Mouse (Mus musculus) ovary, adult 18-20 months (tissue): Measurements from ENCODE around the gene Vtn.
"Not testable (repeated sequence)": the region's sequence is repeated elsewhere in the genome, so short reads cannot be mapped to it uniquely, and the experiment has no call there.

Source experiments
- DNase-seq: peaks from one replicate; pipeline ENCODE4 v3.0.0; 2022; ENCODE audit warnings: low spot score, mixed read lengths

The Vtn gene

DNA sequence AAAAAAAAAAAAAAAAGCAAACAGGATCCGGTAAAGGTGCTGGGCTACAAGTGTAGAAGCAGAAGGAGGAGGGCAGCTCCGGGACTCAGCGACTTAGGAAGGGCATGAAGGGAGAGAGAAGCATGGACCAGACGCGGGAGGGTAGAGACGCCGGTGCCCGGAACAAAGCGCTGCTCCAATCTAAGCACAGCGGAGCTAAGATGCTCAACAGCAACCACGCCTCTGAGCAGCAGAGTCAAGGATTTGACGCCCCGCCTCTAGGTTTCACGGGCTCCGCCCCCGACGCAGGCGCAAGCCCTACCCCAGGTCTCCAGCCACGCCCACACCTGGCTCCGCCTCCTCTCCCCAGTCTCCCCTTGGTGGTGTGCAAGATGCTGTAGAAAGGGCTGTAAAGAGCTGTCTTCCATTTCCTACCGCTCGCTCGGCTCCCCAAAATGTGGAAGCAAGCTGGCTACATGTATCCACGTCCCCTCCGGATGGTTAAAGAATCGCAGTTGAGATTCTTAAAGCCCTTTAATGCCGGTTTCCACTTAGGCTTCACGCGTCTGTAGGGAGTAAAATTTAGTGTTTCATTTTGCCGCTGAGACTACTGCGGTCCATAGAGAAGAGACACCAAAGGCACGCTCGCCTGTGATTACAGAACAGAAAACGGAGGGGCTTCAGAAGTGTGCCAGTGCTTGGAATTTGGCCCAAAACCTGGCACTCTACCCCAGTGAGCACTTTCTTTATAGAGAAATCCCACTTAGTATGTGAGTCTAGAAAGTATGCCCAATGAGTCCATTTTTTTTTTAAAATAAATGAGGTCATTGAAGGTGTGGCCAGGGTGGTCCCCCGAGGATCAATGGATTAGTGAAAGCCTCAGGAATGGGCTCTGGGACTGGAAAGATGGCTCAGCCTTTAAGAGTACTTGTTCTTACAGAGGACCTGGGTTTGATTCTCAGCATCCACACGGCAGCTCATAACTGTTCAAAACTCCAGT lies 1.1 kb upstream of the Vtn start, which contains the start of gene Sarm1:
Gene Sarm1 (minus strand): TSS at position 211 of the 979 bp plus-strand sequence.
- DNase-seq: peak; percentile 83

GRCm38 (mm10) chr11:78499543-78499942 lies 652 bp downstream of the Vtn start:
- no peak for DNase-seq

- DNase-seq: no peak
These were observed 1.8 kb downstream of the Vtn start for GRCm38 (mm10) chr11:78500623-78501202.

DNA sequence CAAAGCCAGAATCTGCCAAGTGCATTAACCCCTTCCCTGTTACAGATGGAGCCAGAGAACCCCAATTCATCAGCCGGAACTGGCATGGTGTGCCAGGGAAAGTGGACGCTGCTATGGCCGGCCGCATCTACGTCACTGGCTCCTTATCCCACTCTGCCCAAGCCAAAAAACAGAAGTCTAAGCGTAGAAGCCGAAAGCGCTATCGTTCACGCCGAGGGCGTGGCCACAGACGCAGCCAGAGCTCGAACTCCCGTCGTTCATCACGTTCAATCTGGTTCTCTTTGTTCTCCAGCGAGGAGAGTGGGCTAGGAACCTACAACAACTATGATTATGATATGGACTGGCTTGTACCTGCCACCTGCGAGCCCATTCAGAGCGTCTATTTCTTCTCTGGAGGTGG lies 2.6 kb downstream of the Vtn start:
- no peak for DNase-seq

DNA sequence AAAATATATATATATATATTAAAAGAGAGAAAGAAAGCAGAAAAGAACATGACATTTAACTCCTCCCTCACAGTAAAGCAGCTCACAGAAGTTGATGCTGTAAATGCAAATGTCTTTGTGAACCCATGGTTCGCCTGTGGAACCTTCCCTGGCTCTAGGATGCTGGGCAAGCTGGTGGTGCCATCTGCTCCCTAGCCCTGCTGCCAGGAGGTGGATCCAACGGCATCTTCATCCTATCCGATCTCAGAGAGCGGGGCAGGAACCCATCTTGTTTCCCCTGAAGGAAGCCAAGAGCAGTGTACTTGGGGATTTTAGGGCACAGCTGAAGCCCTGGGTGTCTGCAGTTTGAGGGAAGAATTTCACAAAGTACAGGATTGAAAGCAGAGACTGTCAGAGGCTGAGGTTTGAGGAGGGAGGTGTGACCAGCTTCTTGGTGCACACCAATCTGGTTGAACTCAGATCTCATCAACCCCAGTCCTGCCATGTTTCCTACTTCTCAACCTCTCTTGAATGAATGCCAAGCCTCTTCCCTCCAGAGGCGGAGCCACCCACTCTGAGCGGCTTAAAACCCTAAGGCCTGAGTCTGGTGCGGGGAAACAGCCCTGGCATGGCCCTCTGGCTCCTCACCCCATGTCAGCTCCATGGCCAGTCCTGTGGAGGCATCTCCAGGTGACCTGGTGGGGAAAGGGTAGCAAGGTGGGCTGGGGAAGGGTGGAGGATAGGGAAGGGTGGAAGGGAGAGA lies 4.2 kb downstream of the Vtn start, which contains the start of gene Sebox:
Gene Sebox (plus strand): TSS at position 539 of the 742 bp plus-strand sequence.
- DNase-seq: no peak

- DNase-seq: no peak
These were observed 6.5 kb downstream of the Vtn start for GRCm38 (mm10) chr11:78505430-78505829.

DNA sequence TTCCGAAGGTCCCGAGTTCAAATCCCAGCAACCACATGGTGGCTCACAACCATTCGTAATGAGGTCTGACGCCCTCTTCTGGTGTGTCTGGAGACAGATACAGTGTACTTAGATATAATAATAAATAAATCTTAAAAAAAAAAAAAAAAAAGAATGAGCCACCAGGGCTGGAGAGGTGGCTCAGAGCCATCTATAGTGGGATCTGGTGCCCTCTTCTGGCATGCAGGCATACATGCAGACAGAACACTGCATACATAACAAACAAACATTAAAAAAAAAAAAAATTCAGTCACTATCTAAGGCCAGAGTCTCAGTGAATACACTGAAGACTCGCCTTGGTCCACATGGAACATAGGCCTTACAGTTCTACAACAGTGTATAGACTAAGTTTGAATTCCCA lies 10.3 kb downstream of the Vtn start:
- DNase-seq: no peak

GRCm38 (mm10) chr11:78512025-78512957 lies 13.4 kb downstream of the Vtn start, which contains the start of the genes Tmem199 and Poldip2:
Gene Tmem199 (minus strand): TSS chr11:78512172.
Gene Poldip2 (plus strand): TSS chr11:78512193.
- peak; percentile 84 for DNase-seq

DNA sequence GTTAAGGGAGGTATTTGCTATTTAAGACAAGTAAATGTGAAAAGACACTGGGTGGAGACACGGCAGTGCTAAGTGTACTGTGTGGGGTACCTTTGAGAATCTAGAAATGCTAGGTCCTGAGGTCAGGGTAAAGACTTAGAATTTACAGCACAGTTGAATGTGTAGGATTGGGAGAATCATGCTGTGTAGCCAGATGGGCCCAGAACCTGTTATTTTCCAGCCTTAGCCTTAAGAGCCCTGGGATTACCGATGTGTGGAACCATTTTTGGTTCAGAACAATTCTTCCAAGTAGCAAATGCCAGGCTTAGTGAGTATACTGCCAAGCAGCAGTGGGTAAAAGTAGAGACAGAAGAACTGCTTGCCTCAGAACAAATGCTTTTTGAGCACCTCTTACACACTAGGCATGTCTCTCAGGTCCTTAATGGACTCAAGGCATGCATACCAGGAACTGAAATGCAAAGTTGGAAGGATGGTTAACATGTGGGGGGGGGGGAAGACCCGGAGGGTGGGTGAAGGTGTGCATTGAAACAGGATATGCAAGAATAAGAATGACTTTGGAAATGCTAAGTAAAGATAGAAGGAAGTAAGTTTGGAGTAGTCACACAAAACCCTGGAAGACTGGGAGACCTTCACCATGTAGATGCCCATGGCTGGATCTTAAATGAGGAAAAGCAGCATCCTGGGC lies 14.4 kb downstream of the Vtn start:
- DNase-seq: no peak

GRCm38 (mm10) chr11:78515549-78516325 lies 16.8 kb downstream of the Vtn start:
- no peak for DNase-seq

GRCm38 (mm10) chr11:78518931-78519330 lies 20.0 kb downstream of the Vtn start:
- no peak for DNase-seq

- DNase-seq: no peak
These were observed 23.0 kb downstream of the Vtn start for GRCm38 (mm10) chr11:78521880-78522279.

GRCm38 (mm10) chr11:78522481-78522997 lies 23.6 kb downstream of the Vtn start:
- DNase-seq: no peak

- no peak for DNase-seq
These were observed 24.5 kb downstream of the Vtn start for GRCm38 (mm10) chr11:78523241-78523955.

DNA sequence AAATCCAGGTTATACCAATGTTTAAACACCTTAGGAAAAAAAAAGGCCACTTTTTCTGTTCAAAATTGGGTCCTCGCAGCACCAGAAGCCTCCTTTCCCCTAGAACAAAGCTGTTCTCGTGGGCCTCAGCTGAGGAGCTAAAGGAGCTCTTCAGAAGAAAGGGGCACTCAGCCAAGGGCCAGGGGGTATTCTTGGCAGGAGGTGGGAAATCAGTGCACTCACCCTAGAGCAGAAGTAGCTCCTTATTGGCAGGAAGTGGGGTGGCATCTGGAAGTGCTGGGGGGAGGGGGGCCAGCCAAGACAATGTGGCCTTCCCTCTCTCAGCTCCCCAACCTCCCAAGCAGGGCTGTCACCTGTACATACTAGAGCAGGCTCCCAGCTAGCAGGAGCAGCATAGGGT lies 25.9 kb downstream of the Vtn start:
- DNase-seq: no peak

- no peak for DNase-seq
These were observed 29.8 kb downstream of the Vtn start for GRCm38 (mm10) chr11:78528714-78529113.

DNA sequence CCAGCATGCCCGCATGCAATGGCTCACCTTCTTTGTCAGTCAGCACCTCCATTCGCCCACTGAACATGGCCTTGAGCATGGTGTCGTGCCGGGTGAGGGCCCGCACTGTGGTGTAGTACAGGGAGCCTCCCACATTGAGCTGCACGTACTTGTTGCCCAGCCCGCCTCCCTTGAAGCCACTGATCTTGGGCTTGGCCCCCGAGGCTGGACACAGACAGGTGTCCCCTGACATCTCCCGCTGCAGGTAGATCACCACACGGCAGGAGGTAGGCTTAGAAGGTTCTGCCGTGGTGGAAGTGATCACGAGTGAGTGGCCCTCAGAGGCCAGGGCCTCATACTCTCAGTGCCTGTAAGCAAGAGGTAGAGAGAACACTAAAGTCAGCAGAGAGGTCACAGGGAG lies 31.1 kb downstream of the Vtn start:
- DNase-seq: no peak

- no peak for DNase-seq
These were observed 32.2 kb downstream of the Vtn start for GRCm38 (mm10) chr11:78531046-78531445.

DNA sequence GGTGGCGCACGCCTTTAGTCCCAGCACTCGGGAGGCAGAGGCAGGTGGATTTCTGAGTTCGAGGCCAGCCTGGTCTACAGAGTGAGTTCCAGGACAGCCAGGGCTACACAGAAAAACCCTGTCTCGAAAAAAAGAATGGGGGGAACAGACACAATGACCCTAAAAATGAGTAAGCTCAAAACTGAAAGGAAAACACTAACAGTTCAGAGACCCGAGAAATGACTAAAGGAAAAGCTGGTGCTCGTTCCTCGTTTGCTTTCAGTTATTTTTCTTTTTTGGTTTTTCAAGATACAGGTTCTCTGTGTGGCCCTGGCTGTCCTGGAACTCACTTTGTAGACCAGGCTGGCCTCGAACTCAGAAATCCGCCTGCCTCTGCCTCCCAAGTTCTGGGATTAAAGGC lies 32.6 kb downstream of the Vtn start:
- not testable (repeated sequence) for DNase-seq
